Mouse (Mus musculus): ENCODE measurements around the gene Nxpe2.

DNA sequence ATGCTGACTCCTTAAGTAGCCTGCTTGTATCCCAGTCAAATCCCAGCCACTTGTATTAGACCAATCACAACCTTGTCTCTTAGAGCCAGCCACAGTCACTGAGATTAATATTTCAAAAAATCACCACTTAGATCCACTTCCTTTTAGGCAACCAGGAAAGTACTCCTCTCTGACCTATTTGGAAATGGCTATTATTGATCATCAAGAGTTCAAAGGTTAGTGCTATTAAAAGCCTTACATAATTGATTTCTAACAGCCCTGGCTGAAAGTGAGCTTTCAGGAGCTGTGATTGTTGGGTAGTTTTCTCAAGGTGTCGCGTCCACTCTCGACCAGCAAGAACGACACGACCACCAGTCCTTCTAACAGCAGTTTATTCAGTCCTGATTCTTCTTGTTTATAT lies 42.0 kb downstream of the Nxpe2 start:
- no peak for TF ChIP-seq CTCF (IDR thresholded peaks at IDR 0.05; ENCODE audit: low read depth)
- no peak for TF ChIP-seq EP300 (IDR thresholded peaks at IDR 0.05; ENCODE audit: low read depth)
